Mouse (Mus musculus): ENCODE measurements around the gene Fez2.

Fez2 gene

GRCm38 (mm10) chr17:78321216-78321835 lies 96.6 kb downstream of the Fez2 start:
- DNase-seq (ENCODE audit: low spot score): no peak
